Mouse (Mus musculus) bone marrow macrophage, adult 2 months (primary cell): ENCODE results near the gene Ush2a.

Source experiments
- CTCF ChIP-seq: IDR thresholded peaks from 2 replicates; pipeline ENCODE4 v1.5.1; 2012; ENCODE audit warnings: low read depth, mild to moderate bottlenecking, low read length, moderate library complexity
- POLR2A ChIP-seq: IDR thresholded peaks from 2 replicates; pipeline ENCODE4 v1.6.1; 2012; ENCODE audit warnings: mild to moderate bottlenecking, low read depth, low read length, borderline replicate concordance

- TF ChIP-seq CTCF: no peak
- TF ChIP-seq POLR2A: no peak
These were observed 391.2 kb downstream of the Ush2a start for GRCm38 (mm10) chr1:188653001-188653400.
